Mouse (Mus musculus): Measurements from ENCODE around the gene Ppp2r5a. TPM values are rescaled to one million over a fixed set of nuclear protein-coding genes. Genes with fewer than 3 reads are reported as not detected.
A peak's percentile ranks its signal among the peaks of the same experiment; 100 is the strongest.

Gene Ppp2r5a
- polyA plus RNA-seq, 1 experiment = 96.6 TPM

- WGBS = 59% methylated on average over 4 of the region's 4 CpGs
- no peak overlapping the region for H3K4me3 ChIP-seq (replicated peaks; ENCODE audit: control insufficient read depth, low read depth, low read length)
- TF ChIP-seq CTCF (IDR thresholded peaks at IDR 0.05; ENCODE audit: control insufficient read depth, insufficient read depth, low read length) = no peak
- TF ChIP-seq POLR2A (IDR thresholded peaks at IDR 0.05; ENCODE audit: borderline replicate concordance, control insufficient read depth, low read depth, low read length) = no peak
Measured at GRCm38 (mm10) chr1:191313926-191314325, 89.1 kb downstream of the Ppp2r5a start.

GRCm38 (mm10) chr1:191313158-191313557 is 89.9 kb downstream of the Ppp2r5a start:
- 44% methylated on average over 6 of the region's 6 CpGs for WGBS
- TF ChIP-seq CTCF (IDR thresholded peaks at IDR 0.05; ENCODE audit: control insufficient read depth, insufficient read depth, low read length) = no peak
- 0 out of 2 replicates have a peak overlapping the region, but pooled peaks have one; percentile 18 for H3K27ac ChIP-seq (ENCODE audit: control insufficient read depth, insufficient read depth, low read depth, low read length, poor library complexity)
- H3K4me1 ChIP-seq (ENCODE audit: control insufficient read depth, insufficient read depth, low read length) = peaks cover 4% of the 10 kb centered on the region
- peak overlapping the region; percentile 80 for H3K4me3 ChIP-seq (replicated peaks; ENCODE audit: control insufficient read depth, low read depth, low read length)

More at GRCm38 (mm10) chr1:191313926-191314325, 89.1 kb downstream of the Ppp2r5a start:
- no peak overlapping the region for H3K27ac ChIP-seq (ENCODE audit: control insufficient read depth, insufficient read depth, low read depth, low read length, poor library complexity)
- H3K4me1 ChIP-seq (ENCODE audit: control insufficient read depth, insufficient read depth, low read length) = peaks cover 4% of the 10 kb centered on the region

GRCm38 (mm10) chr1:191312513-191312941 is 90.5 kb downstream of the Ppp2r5a start:
- 0% methylated on average over 14 of the region's 14 CpGs for WGBS
- Histone ChIP-seq H3K4me1 (ENCODE audit: control insufficient read depth, insufficient read depth, low read length) (peaks cover 4% of the 10 kb centered on the region), H3K4me3 (replicated peaks; ENCODE audit: control insufficient read depth, low read depth, low read length) (peak overlapping the region; percentile 80), H3K27ac (ENCODE audit: control insufficient read depth, insufficient read depth, low read depth, low read length, poor library complexity) (peak overlapping the region; percentile 2; the same call in 1 of the 2 replicates)
- TF ChIP-seq POLR2A (IDR thresholded peaks at IDR 0.05; ENCODE audit: borderline replicate concordance, control insufficient read depth, low read depth, low read length) = peak; percentile 72; the same call in 1 of the 2 replicates
- peak; percentile 88 for TF ChIP-seq CTCF (IDR thresholded peaks at IDR 0.05; ENCODE audit: control insufficient read depth, insufficient read depth, low read length)

GRCm38 (mm10) chr1:191311296-191311898 is 91.7 kb downstream of the Ppp2r5a start:
- TF ChIP-seq CTCF (IDR thresholded peaks at IDR 0.05; ENCODE audit: control insufficient read depth, insufficient read depth, low read length) (no peak), POLR2A (IDR thresholded peaks at IDR 0.05; ENCODE audit: borderline replicate concordance, control insufficient read depth, low read depth, low read length) (no peak)
- Histone ChIP-seq H3K4me1 (ENCODE audit: control insufficient read depth, insufficient read depth, low read length) (peaks cover 2% of the 10 kb centered on the region), H3K27ac (ENCODE audit: control insufficient read depth, insufficient read depth, low read depth, low read length, poor library complexity) (no peak overlapping the region), H3K4me3 (replicated peaks; ENCODE audit: control insufficient read depth, low read depth, low read length) (no peak overlapping the region)
- WGBS = 85% methylated on average over 4 of the region's 4 CpGs

GRCm38 (mm10) chr1:191307766-191308455 is 95.2 kb downstream of the Ppp2r5a start:
- Histone ChIP-seq H3K4me3 (replicated peaks; ENCODE audit: control insufficient read depth, low read depth, low read length) (no peak overlapping the region), H3K27ac (ENCODE audit: control insufficient read depth, insufficient read depth, low read depth, low read length, poor library complexity) (no peak overlapping the region), H3K4me1 (ENCODE audit: control insufficient read depth, insufficient read depth, low read length) (no peaks in the 10 kb centered on the region)
- TF ChIP-seq POLR2A (IDR thresholded peaks at IDR 0.05; ENCODE audit: borderline replicate concordance, control insufficient read depth, low read depth, low read length) (no peak), CTCF (IDR thresholded peaks at IDR 0.05; ENCODE audit: control insufficient read depth, insufficient read depth, low read length) (peak; percentile 62)
- 86% methylated on average over 9 of the region's 9 CpGs for WGBS

- Histone ChIP-seq H3K4me3 (replicated peaks; ENCODE audit: control insufficient read depth, low read depth, low read length) (no peak overlapping the region), H3K4me1 (ENCODE audit: control insufficient read depth, insufficient read depth, low read length) (no peaks in the 10 kb centered on the region)
- 86% methylated on average over 9 of the region's 9 CpGs for WGBS
Measured at GRCm38 (mm10) chr1:191306316-191306715, 96.8 kb downstream of the Ppp2r5a start.

GRCm38 (mm10) chr1:191305610-191306009 is 97.5 kb downstream of the Ppp2r5a start:
- Histone ChIP-seq H3K4me3 (replicated peaks; ENCODE audit: control insufficient read depth, low read depth, low read length) (no peak overlapping the region), H3K27ac (ENCODE audit: control insufficient read depth, insufficient read depth, low read depth, low read length, poor library complexity) (no peak overlapping the region), H3K4me1 (ENCODE audit: control insufficient read depth, insufficient read depth, low read length) (no peaks in the 10 kb centered on the region)
- 72% methylated on average over 7 of the region's 7 CpGs for WGBS
- TF ChIP-seq CTCF (IDR thresholded peaks at IDR 0.05; ENCODE audit: control insufficient read depth, insufficient read depth, low read length) = peak; percentile 26
- no peak for TF ChIP-seq POLR2A (IDR thresholded peaks at IDR 0.05; ENCODE audit: borderline replicate concordance, control insufficient read depth, low read depth, low read length)

More at GRCm38 (mm10) chr1:191306316-191306715, 96.8 kb downstream of the Ppp2r5a start:
- H3K27ac ChIP-seq (ENCODE audit: control insufficient read depth, insufficient read depth, low read depth, low read length, poor library complexity) = no peak overlapping the region
- no peak for TF ChIP-seq CTCF (IDR thresholded peaks at IDR 0.05; ENCODE audit: control insufficient read depth, insufficient read depth, low read length)
- TF ChIP-seq POLR2A (IDR thresholded peaks at IDR 0.05; ENCODE audit: borderline replicate concordance, control insufficient read depth, low read depth, low read length) = no peak

GRCm38 (mm10) chr1:191304216-191304615 is 98.9 kb downstream of the Ppp2r5a start:
- WGBS = 79% methylated on average over 6 of the region's 6 CpGs
- no peak overlapping the region for H3K4me3 ChIP-seq (replicated peaks; ENCODE audit: control insufficient read depth, low read depth, low read length)
- no peak overlapping the region for H3K27ac ChIP-seq (ENCODE audit: control insufficient read depth, insufficient read depth, low read depth, low read length, poor library complexity)
- no peaks in the 10 kb centered on the region for H3K4me1 ChIP-seq (ENCODE audit: control insufficient read depth, insufficient read depth, low read length)
- no peak for TF ChIP-seq CTCF (IDR thresholded peaks at IDR 0.05; ENCODE audit: control insufficient read depth, insufficient read depth, low read length)

Measured in bone marrow, adult 2 months (tissue).